Mouse (Mus musculus): ENCODE measurements around the gene Hoxd4. TPM values are rescaled to one million over a fixed set of nuclear protein-coding genes. Genes with fewer than 3 reads are reported as not detected.

Gene Hoxd4
- total RNA-seq, 2 experiments from 2014 or later: 1.1 to 1.5 TPM

- peak in 1 of 2 experiments; percentile 74 for DNase-seq
- intact Hi-C loops (cut with DNase I): no loop called here
Measured at GRCm38 (mm10) chr2:74691022-74691951, 20.4 kb upstream of the Hoxd4 start, which contains the start of gene Hoxd10. Gene Hoxd10, plus strand, starts transcription at chr2:74691924.

GRCm38 (mm10) chr2:74691995-74692807 is 19.5 kb upstream of the Hoxd4 start:
- intact Hi-C loops (cut with DNase I): no loop called here
- no peak for DNase-seq

DNA sequence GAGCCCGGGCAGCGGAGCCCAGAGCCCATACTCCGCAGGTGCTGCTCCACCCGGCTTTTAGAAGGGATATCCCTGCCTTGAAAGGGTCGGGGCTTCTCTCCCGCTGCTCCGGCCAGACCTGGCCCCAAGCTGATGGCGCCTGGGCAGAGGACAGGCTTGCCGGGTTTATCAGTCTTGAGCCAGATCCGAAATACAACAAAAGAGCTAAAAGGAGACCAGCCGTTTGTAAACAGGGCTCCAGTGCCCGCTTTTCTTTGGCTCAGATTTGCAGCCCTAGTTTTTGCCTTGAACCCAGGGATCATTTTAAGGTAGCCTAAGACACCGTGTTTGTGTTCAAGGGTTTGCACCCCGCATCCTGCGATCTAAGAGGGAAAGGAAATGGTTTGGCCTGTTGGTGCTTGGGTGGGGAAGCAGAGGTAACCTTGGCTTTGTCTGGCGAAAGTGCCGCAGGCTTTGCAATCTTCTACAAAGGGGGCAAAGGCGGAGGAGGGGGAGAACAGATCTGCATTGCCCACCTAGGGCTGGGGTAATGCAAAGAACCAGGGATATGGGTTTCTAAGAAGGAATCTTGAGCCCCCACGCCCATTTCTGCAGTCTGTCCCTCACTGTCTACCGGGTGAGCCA is 18.8 kb upstream of the Hoxd4 start:
- intact Hi-C loops (cut with DNase I): no loop called here
- DNase-seq: no peak

- intact Hi-C loops (cut with DNase I): no loop called here
- no peak for DNase-seq
Measured at GRCm38 (mm10) chr2:74693432-74693827, 18.3 kb upstream of the Hoxd4 start.

DNA sequence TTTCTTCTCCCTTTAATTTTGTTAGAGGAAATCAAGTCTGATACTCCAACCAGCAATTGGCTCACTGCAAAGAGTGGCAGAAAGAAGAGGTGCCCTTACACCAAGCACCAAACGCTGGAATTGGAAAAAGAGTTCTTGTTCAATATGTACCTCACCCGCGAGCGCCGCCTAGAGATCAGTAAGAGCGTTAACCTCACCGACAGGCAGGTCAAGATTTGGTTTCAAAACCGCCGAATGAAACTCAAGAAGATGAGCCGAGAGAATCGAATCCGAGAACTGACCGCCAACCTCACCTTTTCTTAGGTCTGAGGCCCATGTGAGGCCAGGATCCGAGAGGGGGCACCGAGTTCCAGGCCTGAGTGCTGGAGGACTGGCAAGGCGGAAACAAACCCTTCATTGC is 17.7 kb upstream of the Hoxd4 start:
- no peak for DNase-seq
- intact Hi-C loops (cut with DNase I): no loop called here

DNA sequence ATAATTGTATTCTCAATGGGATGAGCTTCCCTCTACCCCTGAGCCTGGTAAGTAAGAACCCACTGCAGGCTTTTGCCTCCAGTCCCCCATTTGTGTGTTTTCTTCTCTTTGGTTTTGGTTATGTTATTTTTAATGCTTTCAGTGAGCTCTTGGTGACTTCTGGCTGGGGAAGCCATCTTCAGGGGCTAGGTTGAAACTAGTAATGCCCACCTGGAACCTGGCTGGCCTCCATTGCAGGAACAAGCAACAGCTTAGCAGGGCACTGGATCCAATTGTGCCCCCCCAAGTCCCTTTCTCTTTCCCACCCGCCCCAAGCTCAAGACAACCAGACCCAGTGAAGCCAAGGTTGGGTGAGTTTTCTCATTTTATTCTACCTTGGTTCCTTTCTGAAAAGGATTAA is 16.3 kb upstream of the Hoxd4 start:
- intact Hi-C loops (cut with DNase I): loop anchor here (5.0 kb wide), 1 partner anchor 617 kb away; no protein-coding TSS in a partner anchor
- DNase-seq: no peak

DNA sequence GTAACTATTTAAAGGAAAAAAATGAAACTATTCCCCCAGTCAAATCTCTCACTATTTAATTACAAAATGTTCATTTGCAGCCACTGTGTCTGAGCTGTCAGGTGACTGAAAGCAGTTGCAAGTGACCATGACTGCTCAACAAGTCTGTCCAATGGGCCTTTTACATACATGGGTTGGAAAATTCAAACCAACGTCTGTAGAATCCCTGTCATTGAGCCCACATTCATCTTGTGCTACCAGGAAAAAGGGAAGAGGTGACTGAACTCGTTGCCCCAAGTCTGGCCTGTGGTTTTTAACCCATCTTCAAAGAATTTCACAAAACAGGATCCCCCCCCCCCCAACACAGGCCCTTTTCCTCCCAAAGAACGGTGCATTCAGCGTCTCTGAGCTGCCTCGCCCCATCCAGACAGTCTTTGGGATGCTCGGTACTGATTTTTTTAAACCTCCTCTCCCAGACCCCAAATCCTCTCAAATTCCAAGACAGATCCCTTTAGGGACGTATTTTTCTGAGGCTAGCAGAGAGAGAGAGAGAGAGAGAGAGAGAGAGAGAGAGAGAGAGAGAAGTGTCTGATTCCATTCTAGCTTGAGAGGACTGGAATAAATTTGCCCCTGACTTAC is 15.8 kb upstream of the Hoxd4 start:
- intact Hi-C loops (cut with DNase I): loop anchor here (5.0 kb wide), 1 partner anchor 616 kb away; no protein-coding TSS in a partner anchor

GRCm38 (mm10) chr2:74696442-74697335 is 15.0 kb upstream of the Hoxd4 start:
- intact Hi-C loops (cut with DNase I): loop anchor here (5.0 kb wide), 1 partner anchor 616 kb away; no protein-coding TSS in a partner anchor
- DNase-seq: no peak

More for the DNA sequence above, 15.8 kb upstream of the Hoxd4 start:
- no peak for DNase-seq

DNA sequence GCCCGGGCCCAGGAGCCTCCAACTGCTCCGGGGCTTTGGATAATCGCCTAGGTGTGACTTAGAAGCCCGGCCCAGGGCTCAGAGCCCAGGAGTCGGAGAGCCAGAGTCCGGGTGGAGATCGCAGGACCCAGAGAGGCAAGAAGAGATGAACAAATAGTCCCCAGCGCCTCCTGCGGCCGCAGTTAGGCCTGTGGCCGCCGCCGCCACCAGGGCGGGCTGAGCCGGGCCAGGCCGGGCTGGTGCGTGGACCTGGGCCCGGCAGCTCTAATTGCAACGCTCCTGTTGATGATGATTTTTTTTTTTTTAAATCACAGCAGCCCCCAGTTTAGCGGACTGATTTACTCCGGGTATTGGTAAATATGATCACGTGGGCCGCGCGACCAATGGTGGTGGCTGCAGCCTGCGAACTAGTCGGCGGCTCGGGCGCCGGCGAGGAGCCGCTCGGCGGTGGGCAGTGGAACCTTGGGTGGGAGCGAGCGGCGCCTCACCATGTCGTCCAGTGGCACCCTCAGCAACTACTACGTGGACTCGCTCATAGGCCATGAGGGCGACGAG is 14.1 kb upstream of the Hoxd4 start, which contains the start of gene Hoxd9:
Gene Hoxd9, plus strand, starts transcription at position 161 of the 555 bp plus-strand sequence.
- peak; percentile 71 to 73 for DNase-seq
- intact Hi-C loops (cut with DNase I): loop anchor here (5.0 kb wide), 1 partner anchor 615 kb away; no protein-coding TSS in a partner anchor

GRCm38 (mm10) chr2:74698201-74699052 is 13.3 kb upstream of the Hoxd4 start:
- intact Hi-C loops (cut with DNase I): loop anchor here (5.0 kb wide), 1 partner anchor 614 kb away; no protein-coding TSS in a partner anchor
- peak; percentile 51 to 61 for DNase-seq

GRCm38 (mm10) chr2:74699053-74699430 is 12.7 kb upstream of the Hoxd4 start:
- DNase-seq: no peak
- intact Hi-C loops (cut with DNase I): loop anchor here (5.0 kb wide), 1 partner anchor 613 kb away; no protein-coding TSS in a partner anchor

- no peak for DNase-seq
- intact Hi-C loops (cut with DNase I): loop anchor here (5.0 kb wide), 4 partner anchors 262 to 612 kb away; no protein-coding TSS in a partner anchor
Measured at GRCm38 (mm10) chr2:74699664-74700545, 11.8 kb upstream of the Hoxd4 start.

- intact Hi-C loops (cut with DNase I): loop anchor here (5.0 kb wide), 3 partner anchors 262 to 452 kb away; no protein-coding TSS in a partner anchor
- DNase-seq: no peak
Measured at GRCm38 (mm10) chr2:74700546-74701112, 11.1 kb upstream of the Hoxd4 start.

DNA sequence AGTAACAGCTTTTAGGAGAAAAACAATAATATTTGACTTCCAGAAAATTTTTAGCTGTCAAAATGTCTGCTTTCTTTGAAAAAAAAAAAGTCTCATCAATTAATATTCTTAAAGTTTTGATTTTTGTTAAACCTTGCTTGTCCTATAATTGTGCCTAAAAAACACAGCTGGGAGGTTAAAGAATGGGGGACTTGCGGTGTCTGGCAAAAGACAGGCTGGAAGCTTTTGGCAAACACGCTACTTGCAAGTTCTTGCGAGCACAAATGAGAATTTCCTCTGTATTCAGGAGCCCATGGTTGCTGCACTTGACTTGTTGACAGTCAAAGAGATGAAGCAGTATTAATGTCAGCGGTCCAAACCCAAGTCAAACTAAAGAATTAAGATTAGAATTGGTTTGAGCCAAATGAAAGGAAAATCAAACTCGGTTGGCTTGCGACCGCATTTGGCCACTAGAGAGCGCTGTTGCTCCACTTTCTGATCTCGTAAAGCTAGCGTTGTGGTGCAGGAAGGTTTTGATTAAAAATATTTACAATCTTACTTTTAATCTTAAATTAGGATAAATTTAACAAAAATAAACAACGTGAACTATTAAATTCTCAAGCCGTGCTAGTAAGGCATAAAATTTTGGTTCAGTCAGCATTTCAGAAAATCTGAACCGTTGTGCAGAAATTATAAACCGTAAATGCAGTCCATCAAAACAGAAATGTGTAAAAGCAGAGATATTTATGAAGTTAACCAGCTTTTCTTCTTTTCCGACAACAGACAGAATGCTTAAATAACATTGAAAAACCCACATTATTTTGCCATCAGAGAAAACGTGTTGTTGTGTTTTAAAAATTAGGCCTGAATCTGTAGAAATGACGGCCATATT is 9.5 kb upstream of the Hoxd4 start:
- peak; percentile 64 to 67 for DNase-seq
- intact Hi-C loops (cut with DNase I): loop anchor here (2.0 to 5.0 kb wide), 4 partner anchors 260 to 450 kb away; no protein-coding TSS in a partner anchor

- DNase-seq: no peak
- intact Hi-C loops (cut with DNase I): loop anchor here (2.0 to 5.0 kb wide), 4 partner anchors 259 to 449 kb away; no protein-coding TSS in a partner anchor
Measured at GRCm38 (mm10) chr2:74702820-74703219, 8.9 kb upstream of the Hoxd4 start.

Measured in gastrocnemius, postnatal 36 days (tissue).